Mouse (Mus musculus) stomach, embryonic 16.5 days (tissue): Measurements from ENCODE around the gene Cog2. TPM values are rescaled to one million over a fixed set of nuclear protein-coding genes. Genes with fewer than 3 reads are reported as not detected.

Source experiments
- ATAC-seq: fragments of 200-750 bp; cut with Nextera tagmentation; 2 replicates; pipeline ENCODE4 v1.8.0; 2017; ENCODE audit warnings: moderate number of reproducible peaks, moderate TSS enrichment; ENCODE audit not compliant: insufficient read depth, low FRiP score
- H3K27ac ChIP-seq: fragments of 300-500 bp; sonication (generic); 2 replicates; pipeline ENCODE4 v1.5.1; 2014; ENCODE audit warnings: low read length
- H3K27me3 ChIP-seq: fragments of 300-500 bp; sonication (generic); 2 replicates; pipeline ENCODE4 v1.6.1; 2014; ENCODE audit warnings: low read length, control low read depth, mixed read lengths; ENCODE audit not compliant: control insufficient read depth, insufficient read depth
- H3K36me3 ChIP-seq: fragments of 300-500 bp; sonication (generic); 2 replicates; pipeline ENCODE4 v1.6.1; 2014; ENCODE audit warnings: low read length; ENCODE audit not compliant: control insufficient read depth, insufficient read depth
- H3K4me1 ChIP-seq: fragments of 300-500 bp; sonication (generic); 2 replicates; pipeline ENCODE4 v1.6.1; 2014; ENCODE audit warnings: low read length, control low read depth, mixed read lengths; ENCODE audit not compliant: control insufficient read depth, insufficient read depth
- H3K4me2 ChIP-seq: fragments of 300-500 bp; sonication (generic); 2 replicates; pipeline ENCODE4 v1.6.1; 2014; ENCODE audit warnings: low read depth, low read length, mixed read lengths
- H3K4me3 ChIP-seq: fragments of 300-500 bp; sonication (generic); replicated peaks from 2 replicates; pipeline ENCODE4 v1.5.1; 2014; ENCODE audit warnings: mild to moderate bottlenecking, low read length
- H3K9ac ChIP-seq: fragments of 300-500 bp; sonication (generic); 2 replicates; pipeline ENCODE4 v1.6.1; 2014; ENCODE audit warnings: low read length
- H3K9me3 ChIP-seq: fragments of 300-500 bp; sonication (generic); replicated peaks from 2 replicates; pipeline ENCODE4 v1.6.1; 2016; ENCODE audit warnings: low read length, control low read depth; ENCODE audit not compliant: control insufficient read depth
- WGBS: fragments of 180-500 bp; shearing (Covaris S2); extraction: QIAGEN DNeasy Blood & Tissue Kit; methylation state at CpG from one replicate; pipeline ENCODE4 v1.1.7; 2014; 5-methylcytosine and 5-hydroxymethylcytosine counted together
- polyA plus RNA-seq: library from polyadenylated mRNA; unstranded; fragments of >200 nt; fragmentation: Nextera tagmentation; extraction: Ambion mirVana; gene quantifications from 2 replicates; pipeline ENCODE4 v1.2.1, GENCODE M21; 2015

Cog2 gene
- polyA plus RNA-seq, 1 experiment from 2014 or later, result 40.7 TPM

DNA sequence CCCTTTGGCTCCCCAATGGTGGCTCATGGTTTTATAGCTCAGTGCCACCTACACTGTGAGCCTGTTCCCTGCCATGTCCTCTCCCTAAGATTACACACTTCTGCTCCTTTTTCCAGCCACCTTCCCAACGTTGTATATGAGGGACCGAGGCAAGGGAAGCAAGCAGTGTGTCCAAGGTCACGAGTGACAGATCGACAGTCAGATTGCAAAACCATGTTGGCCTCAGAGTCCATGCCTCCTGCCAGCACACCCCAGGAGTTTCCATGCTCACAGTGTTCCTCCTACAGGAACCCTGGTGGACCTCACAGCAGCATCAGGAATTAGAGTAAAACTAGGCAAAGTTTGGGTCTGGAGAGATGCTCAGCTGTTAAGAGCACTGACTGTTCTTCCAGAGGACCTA is 68.8 kb downstream of the Cog2 start:
- Histone ChIP-seq H3K27ac (no peak overlapping the region), H3K36me3 (no peaks in the 10 kb centered on the region), H3K4me1 (peaks cover 10% of the 10 kb centered on the region), H3K9ac (no peak overlapping the region), H3K4me2 (no peak overlapping the region), H3K27me3 (no peaks in the 10 kb centered on the region), H3K4me3 (no peak overlapping the region), H3K9me3 (no peaks in the 10 kb centered on the region)
- ATAC-seq, result no peak
- 78% methylated on average over 4 of the region's 4 CpGs for WGBS

Other genes with a start within 250 kb of the Cog2 start
- gene Pgbd5, start 81.1 kb upstream of the Cog2 start, polyA plus RNA-seq, result 1.9 TPM in 2 replicates
- 20.0 and 22.6 TPM in 2 replicates for gene Agt, start 48.9 kb downstream of the Cog2 start, polyA plus RNA-seq
- 0.31 and 0.34 TPM in 2 replicates for gene Capn9, start 55.3 kb downstream of the Cog2 start, polyA plus RNA-seq
- gene 2310022B05Rik, start 142.6 kb downstream of the Cog2 start, polyA plus RNA-seq, result 23.3 and 23.5 TPM in 2 replicates
- gene Ttc13, start 201.2 kb downstream of the Cog2 start, polyA plus RNA-seq, result 35.1 and 41.9 TPM in 2 replicates
- gene Arv1, start 201.4 kb downstream of the Cog2 start, polyA plus RNA-seq, result 17.2 and 19.0 TPM in 2 replicates
- gene Fam89a, start 231.1 kb downstream of the Cog2 start, polyA plus RNA-seq, result 3.2 and 4.7 TPM in 2 replicates